Mouse (Mus musculus): ENCODE results near the gene B230219D22Rik.

- TF ChIP-seq GATA1 (IDR thresholded peaks at IDR 0.05; ENCODE audit: borderline replicate concordance, low read length): no peak
- TF ChIP-seq FLI1 (IDR thresholded peaks at IDR 0.05; ENCODE audit: low read length): no peak
These were observed at the start of gene B230219D22Rik for GRCm38 (mm10) chr13:55692535-55693242.

Measured in megakaryocyte, embryonic 14.5 days (primary cell).